In genomic region chr2:9877326-9877690, GRCm38 (mm10) we compare ENCODE assay signal across 8 mouse cellular contexts. TPM values are rescaled to one million over a fixed set of nuclear protein-coding genes. Genes with fewer than 3 reads are reported as not detected.
DNase-seq lines count a peak whose midpoint lies in the region; ATAC-seq and TF ChIP-seq lines count a peak whose summit lies in the region.

No protein-coding gene starts in this region.

- H3K27me3 ChIP-seq in testis, adult 2 months (ENCODE audit: control insufficient read depth, insufficient read depth, low read length) = peaks cover 22% of the 10 kb centered on the region

- TF ChIP-seq POLR2A in testis, adult 2 months (IDR thresholded peaks at IDR 0.05; ENCODE audit: control insufficient read depth, low read depth, low read length) = no peak

- H3K36me3 ChIP-seq in testis, adult 2 months (ENCODE audit: control insufficient read depth, insufficient read depth, low read length) = no peaks in the 10 kb centered on the region

- ATAC-seq in CD4-positive, CD25-positive, alpha-beta regulatory T cell, adult 4 months = no peak

- peak overlapping the region; percentile 64 for H3K4me3 ChIP-seq in testis, adult 2 months (ENCODE audit: control insufficient read depth, low read depth, low read length)

- peaks cover 21% of the 10 kb centered on the region for H3K4me1 ChIP-seq in testis, adult 2 months (ENCODE audit: control insufficient read depth, insufficient read depth, low read length)

- TF ChIP-seq CTCF in testis, adult 2 months (IDR thresholded peaks at IDR 0.05; ENCODE audit: control insufficient read depth, insufficient read depth, insufficient replicate concordance, low read depth, low read length) = no peak

- peak; percentile 52 for DNase-seq in CD4-positive, CD25-positive, alpha-beta regulatory T cell, adult 2 months (ENCODE audit: low read depth, low spot score)
- DNase-seq in testis, postnatal 14 days (ENCODE audit: low spot score) = no peak
- peak; percentile 33 for DNase-seq in kidney, postnatal 10 days
- peak; percentile 49 to 64 for DNase-seq in natural killer cell, adult 2 months (ENCODE audit: low spot score in 2 of 2)
- DNase-seq in layer of hippocampus, postnatal 14 days (ENCODE audit: low spot score in 2 of 2) = no peak
- no peak for DNase-seq in urinary bladder, postnatal 14 days (ENCODE audit: low spot score)

- no peak overlapping the region for H3K27ac ChIP-seq in testis, adult 2 months (ENCODE audit: control insufficient read depth, insufficient read depth, low read depth, low read length)

RNA-seq across cellular contexts. Expression of gene 4930412O13Rik, which starts 3.7 kb away (rescaled TPM):
- 1 to 10 TPM in 1 of 2 experiments, under 1 TPM in 1; 0.66 to 1.9 TPM for polyA plus RNA-seq in CD4-positive, CD25-positive, alpha-beta regulatory T cell, adult 4 months (2017; shearing (Covaris generic))
- polyA plus RNA-seq in testis, adult 2 months (2012; rRNA removed) = 57.2 and 69.9 TPM in 2 replicates
- not detected for total RNA-seq in layer of hippocampus, postnatal 14 days (2021)

RNA-seq across cellular contexts. Expression of gene 9230102O04Rik, which starts 12.0 kb away (rescaled TPM):
- polyA plus RNA-seq in CD4-positive, CD25-positive, alpha-beta regulatory T cell, adult 4 months (2017; shearing (Covaris generic)) = under 1 TPM in 1 of 2 experiments, not detected in 1; 0.81 TPM
- polyA plus RNA-seq in testis, adult 2 months (2012; rRNA removed) = 0.75 TPM in 1 of 2 replicates, not detected in the other
- total RNA-seq in layer of hippocampus, postnatal 14 days (2021) = not detected

RNA-seq across cellular contexts. Expression of gene Gata3, which starts 12.5 kb away (rescaled TPM):
- 100 to 1,000 TPM; 136 to 163 TPM for polyA plus RNA-seq in CD4-positive, CD25-positive, alpha-beta regulatory T cell, adult 4 months (2017; shearing (Covaris generic))
- polyA plus RNA-seq in testis, adult 2 months (2012; rRNA removed) = 1.0 and 2.0 TPM in 2 replicates
- total RNA-seq in layer of hippocampus, postnatal 14 days (2021) = under 1 TPM; 0.44 to 0.79 TPM

Comparison
In these comparisons a context has a peak if more than half of its experiments do, and no peak if none do; other contexts are left out.
1. DNase-seq: peak in CD4-positive, CD25-positive, alpha-beta regulatory T cell, adult 2 months (single experiment), kidney, postnatal 10 days (single experiment) and natural killer cell, adult 2 months (2 of 2); none in testis, postnatal 14 days (single experiment), layer of hippocampus, postnatal 14 days (0 of 2) and urinary bladder, postnatal 14 days (single experiment).
2. RNA of gene 4930412O13Rik, which starts 3.7 kb away (polyA plus RNA-seq): 57.2 to 69.9 TPM in testis, adult 2 months; 0.66 to 1.9 TPM in CD4-positive, CD25-positive, alpha-beta regulatory T cell, adult 4 months; every median in the first group is over 10 times any median in the second.
3. RNA of gene Gata3, which starts 12.5 kb away (polyA plus RNA-seq): 136 to 163 TPM in CD4-positive, CD25-positive, alpha-beta regulatory T cell, adult 4 months; 1.0 to 2.0 TPM in testis, adult 2 months; every median in the first group is over 10 times any median in the second.